Mouse (Mus musculus) G1E (cell line): Measurements from ENCODE around the gene Mvd.

Experiments used
- CTCF ChIP-seq: IDR thresholded peaks from 2 replicates; pipeline ENCODE4 v1.5.1; 2012; ENCODE audit warnings: low read depth, low read length, inconsistent platforms, mixed read lengths
- POLR2AphosphoS5 ChIP-seq: IDR thresholded peaks from 2 replicates; pipeline ENCODE4 v1.6.1; 2012; ENCODE audit warnings: low read depth, low read length, inconsistent platforms; ENCODE audit not compliant: insufficient replicate concordance
- TAL1 ChIP-seq: conservative IDR thresholded peaks from 2 replicates; pipeline ENCODE4 v1.6.1; 2012; ENCODE audit warnings: low read depth, low read length, inconsistent platforms, mixed read lengths

DNA sequence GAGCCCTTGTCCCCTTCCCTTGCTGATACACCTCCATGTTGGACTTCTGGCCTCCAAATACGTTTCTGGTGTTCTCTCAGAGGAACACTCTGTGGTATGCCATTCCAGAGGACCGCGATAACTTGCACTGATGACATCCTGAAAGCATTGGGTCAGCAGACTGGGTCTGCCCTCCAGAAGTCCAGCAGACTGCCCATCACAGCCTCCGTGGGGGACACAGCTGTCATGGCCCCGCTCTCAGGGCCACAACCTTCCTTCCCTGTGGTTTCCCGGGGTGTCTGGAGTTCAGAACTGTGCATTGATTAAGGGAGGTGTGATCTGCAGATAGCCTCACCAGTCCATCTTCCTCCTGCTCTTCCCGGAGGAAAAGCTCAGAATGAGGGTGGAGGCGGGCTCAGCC, 19.3 kb upstream of the Mvd start:
- TF ChIP-seq TAL1: no peak
- no peak for TF ChIP-seq POLR2AphosphoS5
- no peak for TF ChIP-seq CTCF
